Mouse (Mus musculus) left cerebral cortex, adult 11 months (tissue): ENCODE measurements around the gene Mpv17l2.

Source experiments
- DNase-seq: peaks from one replicate; pipeline ENCODE4 v3.0.0; 2022; ENCODE audit warnings: low spot score

The Mpv17l2 gene

GRCm38 (mm10) chr8:70790846-70791245 is 30.1 kb upstream of the Mpv17l2 start:
- DNase-seq, result no peak

GRCm38 (mm10) chr8:70789046-70789445 is 28.3 kb upstream of the Mpv17l2 start:
- DNase-seq, result no peak

- DNase-seq, result no peak
These were observed 27.4 kb upstream of the Mpv17l2 start for GRCm38 (mm10) chr8:70787941-70788667.

GRCm38 (mm10) chr8:70787051-70787445 is 26.3 kb upstream of the Mpv17l2 start:
- DNase-seq, result no peak

GRCm38 (mm10) chr8:70786291-70787050 is 25.7 kb upstream of the Mpv17l2 start:
- DNase-seq, result no peak

- DNase-seq, result no peak
These were observed 19.3 kb upstream of the Mpv17l2 start for GRCm38 (mm10) chr8:70780093-70780492.

GRCm38 (mm10) chr8:70776496-70777444 is 16.0 kb upstream of the Mpv17l2 start, which contains the start of gene Pik3r2:
Gene Pik3r2 (minus strand): TSS chr8:70776713.
- peak; percentile 97 for DNase-seq

GRCm38 (mm10) chr8:70775851-70776495 is 15.2 kb upstream of the Mpv17l2 start:
- no peak for DNase-seq

- DNase-seq, result no peak
These were observed 14.5 kb upstream of the Mpv17l2 start for GRCm38 (mm10) chr8:70775227-70775626.

GRCm38 (mm10) chr8:70774740-70775139 is 14.0 kb upstream of the Mpv17l2 start:
- DNase-seq, result no peak

GRCm38 (mm10) chr8:70773833-70774232 is 13.1 kb upstream of the Mpv17l2 start:
- DNase-seq, result no peak

- DNase-seq, result no peak
These were observed 12.7 kb upstream of the Mpv17l2 start for GRCm38 (mm10) chr8:70773410-70773809.

GRCm38 (mm10) chr8:70772890-70773289 is 12.1 kb upstream of the Mpv17l2 start:
- no peak for DNase-seq

GRCm38 (mm10) chr8:70772075-70772474 is 11.3 kb upstream of the Mpv17l2 start:
- no peak for DNase-seq

GRCm38 (mm10) chr8:70771217-70771616 is 10.5 kb upstream of the Mpv17l2 start:
- DNase-seq, result no peak

- no peak for DNase-seq
These were observed 10.0 kb upstream of the Mpv17l2 start for GRCm38 (mm10) chr8:70770748-70771147.

- no peak for DNase-seq
These were observed 9.1 kb upstream of the Mpv17l2 start for GRCm38 (mm10) chr8:70769858-70770257.

- DNase-seq, result peak; percentile 92
These were observed 8.6 kb upstream of the Mpv17l2 start for GRCm38 (mm10) chr8:70769359-70769758.

GRCm38 (mm10) chr8:70768956-70769355 is 8.2 kb upstream of the Mpv17l2 start:
- no peak for DNase-seq

- DNase-seq, result no peak
These were observed 7.6 kb upstream of the Mpv17l2 start for GRCm38 (mm10) chr8:70768231-70768776.

GRCm38 (mm10) chr8:70767503-70767902 is 6.8 kb upstream of the Mpv17l2 start:
- DNase-seq, result no peak
